Mouse (Mus musculus) brain, embryonic 14.5 days (tissue): ENCODE results near the gene Fcgrt.

Experiments
- CTCF ChIP-seq: fragments of 200-500 bp; IDR thresholded peaks from 2 replicates; pipeline ENCODE4 v1.5.1; 2012; ENCODE audit warnings: inconsistent platforms, mild to moderate bottlenecking, moderate library complexity, borderline replicate concordance; ENCODE audit not compliant: insufficient read depth, insufficient read length; ENCODE audit errors: extremely low read depth
- POLR2A ChIP-seq: fragments of 200-500 bp; IDR thresholded peaks from 2 replicates; pipeline ENCODE4 v1.6.1; 2012; ENCODE audit warnings: mild to moderate bottlenecking, inconsistent platforms, borderline replicate concordance; ENCODE audit not compliant: poor library complexity, insufficient read depth, insufficient read length, severe bottlenecking; ENCODE audit errors: extremely low read depth

GRCm38 (mm10) chr7:45124224-45125143 is 20.8 kb upstream of the Fcgrt start, which contains the start of gene Rps11:
- TF ChIP-seq POLR2A (peak; percentile 56; the same call in 1 of the 2 replicates), CTCF (no peak)
